8 mouse cellular contexts compared by ENCODE assay signal in the genomic region with DNA sequence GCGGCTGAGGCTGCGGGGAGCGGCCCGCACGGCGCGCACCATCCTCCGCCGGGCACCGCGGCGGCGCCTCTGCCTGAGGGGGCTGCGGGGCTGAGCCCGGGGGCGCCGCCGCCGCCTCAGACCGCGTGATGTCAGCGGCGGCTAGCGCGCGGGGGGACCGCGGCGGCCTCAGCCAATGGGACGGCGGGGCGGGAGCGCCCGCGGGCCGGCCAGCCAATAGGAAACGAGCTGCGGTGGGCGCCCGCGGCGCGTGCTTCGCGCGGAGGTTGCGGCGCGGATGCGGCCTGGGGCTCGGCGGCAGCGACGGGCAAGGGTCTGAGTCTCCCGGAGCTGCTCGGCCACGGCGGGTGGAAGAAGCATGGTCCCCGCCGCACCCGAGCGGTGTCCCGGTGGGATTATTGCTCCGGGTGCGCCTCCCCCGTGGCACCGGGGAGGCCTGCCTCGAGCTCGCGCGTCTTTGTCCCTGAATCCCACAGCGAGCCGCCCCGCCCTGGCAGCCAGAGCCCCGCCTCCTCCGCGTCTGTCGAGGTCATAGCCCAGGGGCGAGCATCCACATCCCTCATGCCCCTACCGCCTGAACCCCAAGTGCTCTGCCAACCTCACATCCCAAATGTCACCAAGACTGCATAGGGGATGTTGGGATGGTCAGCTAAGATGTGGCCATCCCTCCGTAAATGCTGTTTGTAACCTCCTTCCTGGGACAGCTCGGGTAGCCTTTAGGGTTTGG. TPM values are rescaled to one million over a fixed set of nuclear protein-coding genes. Genes with fewer than 3 reads are reported as not detected.
DNase-seq lines count a peak whose midpoint lies in the region; ATAC-seq and TF ChIP-seq lines count a peak whose summit lies in the region.

Gene Rnf157, minus strand, starts transcription at position 129 of the 727 bp plus-strand sequence.

- H3K9me3 ChIP-seq in embryonic facial prominence, embryonic 14.5 days (ENCODE audit: control insufficient read depth, low read length): no peaks in the 10 kb centered on the region
- no peaks in the 10 kb centered on the region for H3K9me3 ChIP-seq in limb, embryonic 15.5 days
- no peaks in the 10 kb centered on the region for H3K9me3 ChIP-seq in midbrain, embryonic 16.5 days (replicated peaks; ENCODE audit: control insufficient read depth, low read length, poor library complexity, severe bottlenecking)

- no peak for TF ChIP-seq POLR2A in heart, adult 2 months (IDR thresholded peaks at IDR 0.05; ENCODE audit: insufficient read depth, low read depth, low read length)
- TF ChIP-seq POLR2A in kidney, adult 2 months (IDR thresholded peaks at IDR 0.05; ENCODE audit: low read depth, low read length): no peak
- TF ChIP-seq POLR2A in spleen, adult 2 months (IDR thresholded peaks at IDR 0.05; ENCODE audit: low read depth, low read length): no peak

- no peaks in the 10 kb centered on the region for H3K36me3 ChIP-seq in embryonic facial prominence, embryonic 14.5 days (ENCODE audit: control insufficient read depth, insufficient read depth, low read length)
- no peaks in the 10 kb centered on the region for H3K36me3 ChIP-seq in heart, adult 2 months (ENCODE audit: control insufficient read depth, insufficient read depth, low read length)
- no peaks in the 10 kb centered on the region for H3K36me3 ChIP-seq in kidney, adult 2 months (ENCODE audit: control insufficient read depth, insufficient read depth, low read length)
- H3K36me3 ChIP-seq in limb, embryonic 15.5 days: no peaks in the 10 kb centered on the region
- no peaks in the 10 kb centered on the region for H3K36me3 ChIP-seq in midbrain, embryonic 16.5 days (ENCODE audit: control insufficient read depth, insufficient read depth, low read length)
- H3K36me3 ChIP-seq in spleen, adult 2 months (ENCODE audit: control insufficient read depth, insufficient read depth, low read length): no peaks in the 10 kb centered on the region

- H3K27ac ChIP-seq in embryonic facial prominence, embryonic 14.5 days (replicated peaks; ENCODE audit: low read depth, low read length): peak within 1 kb of the TSS; percentile 71
- peak within 1 kb of the TSS; percentile 34; the same call in 1 of the 2 replicates for H3K27ac ChIP-seq in heart, adult 2 months
- no peak within 1 kb of the TSS for H3K27ac ChIP-seq in kidney, adult 2 months (ENCODE audit: insufficient read depth, low read depth, low read length)
- H3K27ac ChIP-seq in limb, embryonic 15.5 days: peak within 1 kb of the TSS; percentile 71
- H3K27ac ChIP-seq in midbrain, embryonic 16.5 days (ENCODE audit: low read length): peak within 1 kb of the TSS; percentile 97
- H3K27ac ChIP-seq in spleen, adult 2 months (ENCODE audit: insufficient read depth, low read length): peak within 1 kb of the TSS; percentile 54; the same call in 1 of the 2 replicates

- no peak for TF ChIP-seq CTCF in heart, adult 2 months (IDR thresholded peaks at IDR 0.05)
- no peak for TF ChIP-seq CTCF in kidney, adult 2 months (conservative IDR thresholded peaks at IDR 0.05; ENCODE audit: insufficient read depth, insufficient read length, low read depth, low read length)
- no peak for TF ChIP-seq CTCF in spleen, adult 2 months (IDR thresholded peaks at IDR 0.05; ENCODE audit: extremely low read depth, insufficient read depth, insufficient read length, insufficient replicate concordance)

- intact Hi-C loops in heart, adult 2 months (cut with DNase I): loop anchor here (2.0 kb wide), 1 partner anchor 22 kb away; the partner anchor contains the start of gene Ubald2

- H3K4me1 ChIP-seq in embryonic facial prominence, embryonic 14.5 days (ENCODE audit: control insufficient read depth, insufficient read depth, low read length): peaks cover 21% of the 10 kb centered on the region
- peaks cover 2% of the 10 kb centered on the region for H3K4me1 ChIP-seq in heart, adult 2 months (ENCODE audit: control insufficient read depth, insufficient read depth, low read length)
- no peaks in the 10 kb centered on the region for H3K4me1 ChIP-seq in kidney, adult 2 months (ENCODE audit: control insufficient read depth, insufficient read depth, low read length)
- peaks cover 32% of the 10 kb centered on the region for H3K4me1 ChIP-seq in limb, embryonic 15.5 days
- H3K4me1 ChIP-seq in midbrain, embryonic 16.5 days (ENCODE audit: control insufficient read depth, insufficient read depth, low read length): peaks cover 16% of the 10 kb centered on the region
- H3K4me1 ChIP-seq in spleen, adult 2 months (ENCODE audit: control insufficient read depth, insufficient read depth, insufficient read length): peaks cover 27% of the 10 kb centered on the region

- H3K4me3 ChIP-seq in embryonic facial prominence, embryonic 14.5 days (ENCODE audit: low read depth, low read length): peak within 1 kb of the TSS; percentile 79
- peak within 1 kb of the TSS; percentile 55 for H3K4me3 ChIP-seq in heart, adult 2 months
- H3K4me3 ChIP-seq in kidney, adult 2 months (ENCODE audit: insufficient read depth, low read depth, low read length): peak within 1 kb of the TSS; percentile 56
- peak within 1 kb of the TSS; percentile 74 for H3K4me3 ChIP-seq in limb, embryonic 15.5 days
- peak within 1 kb of the TSS; percentile 90 for H3K4me3 ChIP-seq in midbrain, embryonic 16.5 days (ENCODE audit: low read depth, low read length)
- peak within 1 kb of the TSS; percentile 86 for H3K4me3 ChIP-seq in spleen, adult 2 months (ENCODE audit: extremely low read depth, insufficient read depth, insufficient read length)

- ATAC-seq in embryonic facial prominence, embryonic 14.5 days (ENCODE audit: low read depth): peak; percentile 94
- peak; percentile 92 for ATAC-seq in limb, embryonic 15.5 days (ENCODE audit: insufficient number of reproducible peaks, low FRiP score, low TSS enrichment, low read depth)
- ATAC-seq in midbrain, embryonic 16.5 days: peak; percentile 97

- H3K4me2 ChIP-seq in embryonic facial prominence, embryonic 14.5 days (ENCODE audit: low read depth, low read length): peak within 1 kb of the TSS; percentile 99
- peak within 1 kb of the TSS; percentile 97 for H3K4me2 ChIP-seq in limb, embryonic 15.5 days
- peak within 1 kb of the TSS; percentile 65 for H3K4me2 ChIP-seq in midbrain, embryonic 16.5 days (ENCODE audit: low read length)

- peak; percentile 71 for DNase-seq in urinary bladder, adult 2 months (ENCODE audit: low spot score)
- no peak for DNase-seq in urinary bladder, postnatal 10 days (ENCODE audit: low spot score)
- peak; percentile 91 for DNase-seq in embryonic facial prominence, embryonic 14.5 days (ENCODE audit: low spot score)
- DNase-seq in heart, adult 2 months: peak; percentile 91
- DNase-seq in kidney, adult 2 months: peak; percentile 80
- DNase-seq in spleen, adult 2 months (ENCODE audit: low read depth in 1 of 2, low spot score in 2 of 2): peak in 1 of 2 experiments; percentile 78

- 0 out of 2 replicates have a peak, but pooled peaks cover 3% of the 10 kb centered on the region for H3K27me3 ChIP-seq in embryonic facial prominence, embryonic 14.5 days (replicated peaks; ENCODE audit: control insufficient read depth, insufficient read depth, low read length)
- peaks cover 2% of the 10 kb centered on the region; the same call in 1 of the 2 replicates for H3K27me3 ChIP-seq in heart, adult 2 months (ENCODE audit: control insufficient read depth, insufficient read depth, low read length)
- H3K27me3 ChIP-seq in kidney, adult 2 months (replicated peaks; ENCODE audit: control insufficient read depth, insufficient read depth, low read length): no peaks in the 10 kb centered on the region
- H3K27me3 ChIP-seq in limb, embryonic 15.5 days: no peaks in the 10 kb centered on the region
- H3K27me3 ChIP-seq in midbrain, embryonic 16.5 days (ENCODE audit: control insufficient read depth, insufficient read depth, low read depth, low read length): no peaks in the 10 kb centered on the region
- H3K27me3 ChIP-seq in spleen, adult 2 months (ENCODE audit: control insufficient read depth, insufficient read depth, low read length): no peaks in the 10 kb centered on the region

- 9% methylated on average over 13 of the region's 82 CpGs for WGBS in embryonic facial prominence, embryonic 14.5 days
- 2% methylated on average over 70 of the region's 82 CpGs for WGBS in heart, adult 2 months
- 3% methylated on average over 76 of the region's 82 CpGs for WGBS in kidney, adult 2 months
- 3% methylated on average over 75 of the region's 82 CpGs for WGBS in limb, embryonic 15.5 days
- 2% methylated on average over 63 of the region's 82 CpGs for WGBS in midbrain, embryonic 16.5 days
- WGBS in spleen, adult 2 months: 2% methylated on average over 74 of the region's 82 CpGs

- no peak for TF ChIP-seq EP300 in heart, adult 2 months (IDR thresholded peaks at IDR 0.05; ENCODE audit: insufficient read depth, low read depth, low read length)

- peak within 1 kb of the TSS; percentile 86 for H3K9ac ChIP-seq in embryonic facial prominence, embryonic 14.5 days (ENCODE audit: low read depth, low read length)
- H3K9ac ChIP-seq in heart, adult 2 months (ENCODE audit: low read depth, low read length): peak within 1 kb of the TSS; percentile 83
- peak within 1 kb of the TSS; percentile 76 for H3K9ac ChIP-seq in limb, embryonic 15.5 days
- peak within 1 kb of the TSS; percentile 94 for H3K9ac ChIP-seq in midbrain, embryonic 16.5 days (ENCODE audit: low read depth, low read length)

- H3K79me2 ChIP-seq in heart, adult 2 months (replicated peaks; ENCODE audit: control insufficient read depth, insufficient read depth, low read length): no peaks in the 10 kb centered on the region; the same call in 1 of the 2 replicates

RNA-seq across cellular contexts. Expression of gene Rnf157, which starts in this region (rescaled TPM):
- polyA plus RNA-seq in urinary bladder, adult 2 months (2012; rRNA removed): 5.0 and 8.3 TPM in 2 replicates
- polyA plus RNA-seq in embryonic facial prominence, embryonic 14.5 days (2014; fragmentation: Nextera tagmentation; extraction: Ambion mirVana): 17.7 and 18.2 TPM in 2 replicates
- 1 to 10 TPM; 6.0 to 7.2 TPM for total RNA-seq in heart, adult 2 months (2021)
- 3.0 and 5.7 TPM in 2 replicates for polyA plus RNA-seq in heart, adult 2 months (2012; rRNA removed)
- polyA plus RNA-seq in kidney, adult 2 months (2012; rRNA removed): 2.5 and 2.9 TPM in 2 replicates
- polyA plus RNA-seq in limb, embryonic 15.5 days (2015; fragmentation: Nextera tagmentation; extraction: Ambion mirVana): 9.9 and 12.3 TPM in 2 replicates
- 32.3 and 41.8 TPM in 2 replicates for polyA plus RNA-seq in midbrain, embryonic 16.5 days (2015; fragmentation: Nextera tagmentation; extraction: Ambion mirVana)
- 10.7 and 16.2 TPM in 2 replicates for polyA plus RNA-seq in spleen, adult 2 months (2012; rRNA removed)
